Mouse (Mus musculus): ENCODE results near the gene Taf12.
A peak's percentile ranks its signal among the peaks of the same experiment; 100 is the strongest.

The Taf12 gene

DNA sequence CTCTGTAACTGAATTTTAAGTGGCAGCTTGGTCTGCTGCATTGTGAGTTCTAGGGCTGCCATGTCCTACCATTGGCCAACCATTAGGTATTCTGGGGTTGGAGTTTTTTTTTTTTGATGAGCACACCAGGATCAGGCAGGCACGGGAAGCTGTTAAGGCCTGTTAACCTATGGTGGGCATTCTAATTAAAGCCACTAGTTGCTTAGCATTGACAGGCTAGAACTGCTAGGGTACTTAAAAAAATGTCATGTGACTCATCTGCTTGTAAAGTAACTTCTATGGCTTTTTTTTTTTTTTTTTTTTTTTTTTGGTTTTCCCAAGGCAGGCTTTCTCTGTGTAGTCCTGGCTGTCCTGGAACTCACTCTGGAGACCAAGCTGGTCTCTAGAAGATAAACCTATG is 37.0 kb downstream of the Taf12 start:
- no peak for DNase-seq (ENCODE audit: low read depth)

DNA sequence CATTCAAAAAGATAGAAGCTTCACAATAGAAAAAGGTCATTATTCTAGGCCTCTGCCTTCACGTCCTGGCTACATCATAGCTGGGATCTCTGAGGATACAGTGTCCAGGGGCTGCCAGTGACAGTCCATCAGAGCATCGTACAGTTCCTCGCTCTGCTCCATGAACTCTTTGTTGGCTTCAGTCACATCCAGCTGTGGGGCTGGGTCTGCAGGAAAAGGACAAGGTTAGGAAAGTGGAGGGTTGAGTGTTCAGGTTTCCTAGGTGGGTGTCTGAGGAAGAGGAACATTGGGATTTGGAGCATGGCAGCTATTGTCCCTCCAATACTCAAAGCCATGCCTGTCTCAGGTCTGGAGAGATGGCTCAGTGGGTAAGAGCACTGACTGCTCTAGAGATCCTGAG is 37.6 kb downstream of the Taf12 start:
- no peak for DNase-seq (ENCODE audit: low read depth)

DNA sequence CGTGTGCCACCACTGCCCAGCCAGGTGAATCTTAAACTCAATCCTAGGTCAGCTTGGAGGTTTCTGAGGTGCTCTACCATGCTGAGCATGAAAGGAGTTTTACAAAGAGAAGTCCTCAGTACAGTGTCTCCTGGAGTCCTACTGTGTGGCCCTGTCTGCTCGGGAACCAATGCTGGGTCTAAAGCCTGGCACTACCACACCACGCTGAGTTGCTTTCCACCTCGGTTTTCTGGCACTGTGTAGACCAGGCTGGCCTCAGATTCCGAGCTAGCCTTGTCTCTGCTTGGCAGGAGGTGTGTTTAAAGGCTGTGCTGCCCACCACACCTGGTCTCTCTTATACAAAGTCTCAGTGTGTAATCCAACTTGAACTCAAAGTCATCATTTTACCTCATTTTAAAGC is 38.5 kb downstream of the Taf12 start:
- DNase-seq (ENCODE audit: low read depth) = no peak

DNA sequence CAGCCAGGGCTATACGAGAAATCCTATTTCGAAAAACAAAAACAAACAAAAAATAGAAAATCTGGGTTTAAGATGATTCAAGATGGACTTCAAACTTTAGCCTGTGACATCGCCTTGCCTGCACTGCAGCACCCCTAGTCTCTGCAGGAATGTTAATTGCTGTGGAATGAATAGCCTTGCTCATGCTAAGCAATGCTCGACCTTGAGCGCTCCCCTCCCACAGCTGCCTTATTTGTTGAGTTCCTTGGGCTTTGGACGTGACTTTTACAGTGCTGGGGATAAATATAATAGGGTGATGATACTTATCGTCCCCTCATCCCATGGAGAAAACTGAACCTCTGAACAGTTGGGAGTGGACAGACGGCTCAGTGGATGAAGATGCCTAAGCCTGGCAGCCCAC is 41.5 kb downstream of the Taf12 start:
- DNase-seq (ENCODE audit: low read depth) = no peak

DNA sequence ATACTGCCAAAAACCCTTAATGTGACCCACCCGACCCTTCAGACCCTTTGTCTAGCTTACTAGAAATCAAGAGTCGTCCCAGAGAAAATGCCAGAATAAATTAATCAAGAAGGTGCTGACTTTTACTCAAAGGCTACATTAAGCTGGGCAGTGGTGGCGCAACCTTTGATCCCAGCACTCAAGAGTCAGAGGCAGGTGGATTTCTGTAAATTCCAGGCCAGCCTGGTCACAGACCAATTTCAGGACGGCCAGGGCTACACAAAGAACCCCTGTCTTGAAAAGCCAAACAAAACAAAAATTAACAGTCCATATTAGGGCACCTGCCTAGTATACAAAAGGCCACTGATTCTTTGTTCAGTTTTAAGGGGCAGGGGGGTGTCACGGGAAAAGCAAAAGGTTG is 52.3 kb downstream of the Taf12 start:
- no peak for DNase-seq (ENCODE audit: low read depth)

DNA sequence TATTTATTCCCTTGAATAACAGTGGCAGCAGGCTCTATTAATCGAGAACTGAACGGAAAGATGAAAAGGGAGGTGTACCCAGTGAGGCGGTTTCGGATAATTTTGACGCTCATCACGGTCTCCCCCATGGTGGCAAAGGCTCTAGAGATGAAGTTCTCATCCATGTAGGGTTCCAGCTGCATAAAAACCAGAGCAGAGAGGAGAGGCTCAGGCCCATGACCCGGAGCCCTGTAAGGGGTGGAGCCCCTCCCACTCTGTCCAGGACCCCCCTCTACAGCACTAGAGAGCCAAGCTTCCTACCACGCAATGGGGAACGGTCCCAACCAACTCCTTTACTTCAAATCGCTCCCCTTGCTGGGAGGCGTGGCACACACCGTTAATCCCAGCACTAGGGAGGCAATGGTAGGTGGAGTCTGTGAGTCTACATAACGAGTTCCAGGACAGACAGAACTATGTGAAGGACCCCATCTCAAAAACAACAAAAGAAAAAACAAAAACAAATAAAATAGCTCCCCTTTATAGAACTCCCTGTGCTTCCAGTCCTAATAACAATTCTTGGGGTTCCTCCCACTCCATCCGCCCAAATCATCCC is 54.3 kb downstream of the Taf12 start:
- no peak for DNase-seq (ENCODE audit: low read depth)

DNA sequence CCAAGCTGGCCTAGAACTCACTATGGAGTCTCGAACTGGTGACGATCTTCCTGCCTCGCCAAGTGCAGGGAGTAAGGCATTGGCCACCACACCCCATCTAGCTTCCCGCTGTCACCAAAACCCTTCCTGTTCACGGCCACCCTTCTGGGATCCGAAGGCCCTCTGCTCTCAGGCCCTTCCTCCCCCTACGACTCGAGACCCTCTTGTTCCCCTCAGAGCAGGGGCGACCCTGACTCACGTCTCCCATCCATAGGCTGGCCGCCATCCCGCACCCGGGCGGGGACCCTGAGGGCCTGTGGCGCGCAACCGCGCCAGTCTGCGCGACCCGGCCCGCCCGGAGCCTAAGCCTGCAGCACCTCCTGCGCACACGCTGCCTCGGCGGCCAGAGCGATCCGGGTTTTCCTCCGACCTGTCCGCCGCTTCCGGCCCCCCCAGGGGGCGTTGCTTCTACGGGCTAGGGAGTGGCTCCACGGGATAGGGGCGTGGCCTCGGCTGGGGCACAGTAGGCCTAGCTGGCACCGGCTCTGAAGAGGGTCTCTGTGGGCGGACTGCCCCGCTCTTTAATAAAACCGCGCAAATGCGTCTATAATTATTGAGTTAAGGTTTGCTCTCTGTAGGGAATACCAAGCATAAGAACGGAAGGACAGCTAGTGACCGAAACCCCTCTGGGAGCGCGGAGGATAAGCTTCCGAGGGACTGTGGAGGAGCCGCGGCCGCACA is 55.1 kb downstream of the Taf12 start, which contains the start of gene Trnau1ap:
Gene Trnau1ap (minus strand): TSS at position 424 of the 720 bp plus-strand sequence.
- DNase-seq (ENCODE audit: low read depth) = peak; percentile 67

DNA sequence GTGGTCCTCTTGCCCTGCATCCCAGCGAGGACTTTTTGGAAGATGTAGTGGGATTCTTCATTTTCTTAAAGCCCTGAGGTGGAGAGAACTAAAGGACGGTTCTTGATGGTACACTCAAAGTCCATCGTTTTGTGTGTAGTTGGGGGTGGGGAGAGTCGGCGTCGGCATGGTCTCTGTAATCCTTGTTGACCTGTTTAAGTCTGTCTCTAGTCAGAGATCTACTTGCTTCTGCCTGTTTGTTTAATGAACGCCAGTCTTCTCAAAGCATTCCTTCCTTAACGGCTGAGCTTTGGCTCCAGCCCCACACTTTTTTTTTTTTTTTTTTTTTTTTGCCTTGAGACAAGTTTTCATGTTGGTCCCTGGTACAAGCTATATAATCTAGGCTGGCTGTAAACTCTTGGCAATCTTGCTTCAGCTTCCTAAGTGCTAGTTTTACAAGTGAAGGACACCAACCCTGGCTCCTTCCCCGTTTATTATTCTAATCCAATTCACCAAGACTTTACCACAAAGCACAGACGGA is 55.7 kb downstream of the Taf12 start:
- no peak for DNase-seq (ENCODE audit: low read depth)

DNA sequence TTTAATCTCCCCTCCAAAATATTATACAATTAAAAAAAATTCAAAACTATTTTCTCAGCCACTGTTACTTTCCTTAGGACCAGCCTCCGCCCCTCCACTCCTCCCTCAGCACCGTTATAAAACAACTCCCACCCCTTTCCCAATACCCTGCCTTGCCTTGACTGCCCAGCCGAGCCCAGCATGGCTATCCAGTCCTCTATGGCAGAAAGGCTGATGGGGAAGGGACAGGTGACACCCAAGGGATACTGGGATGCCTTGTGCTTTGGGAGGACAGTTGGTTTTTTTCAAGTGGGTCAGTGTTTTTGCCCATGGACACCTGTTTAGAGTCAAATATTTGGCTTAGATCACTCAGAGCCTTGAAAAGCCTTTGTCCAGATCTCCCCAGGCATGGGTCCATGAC is 57.8 kb downstream of the Taf12 start:
- DNase-seq (ENCODE audit: low read depth) = no peak

DNA sequence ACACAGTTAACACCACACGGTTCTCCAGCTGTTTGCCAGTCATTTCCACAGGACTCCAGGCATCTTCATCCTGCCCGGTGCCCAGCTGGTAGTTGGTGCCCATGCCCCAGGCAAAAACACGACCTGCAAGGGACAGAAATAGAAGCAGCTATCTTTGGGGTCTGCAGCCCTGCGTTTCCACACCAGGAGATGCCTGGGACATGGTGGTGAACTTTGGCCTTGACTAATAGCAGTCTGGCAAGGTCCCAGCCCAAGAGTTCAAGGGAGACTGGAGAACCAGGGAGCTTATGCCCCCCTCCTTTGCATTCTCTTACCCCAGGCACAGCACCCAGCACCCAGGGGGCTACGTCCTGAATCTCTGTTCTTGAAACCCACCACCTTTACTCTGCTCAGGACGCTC is 58.7 kb downstream of the Taf12 start:
- no peak for DNase-seq (ENCODE audit: low read depth)

DNA sequence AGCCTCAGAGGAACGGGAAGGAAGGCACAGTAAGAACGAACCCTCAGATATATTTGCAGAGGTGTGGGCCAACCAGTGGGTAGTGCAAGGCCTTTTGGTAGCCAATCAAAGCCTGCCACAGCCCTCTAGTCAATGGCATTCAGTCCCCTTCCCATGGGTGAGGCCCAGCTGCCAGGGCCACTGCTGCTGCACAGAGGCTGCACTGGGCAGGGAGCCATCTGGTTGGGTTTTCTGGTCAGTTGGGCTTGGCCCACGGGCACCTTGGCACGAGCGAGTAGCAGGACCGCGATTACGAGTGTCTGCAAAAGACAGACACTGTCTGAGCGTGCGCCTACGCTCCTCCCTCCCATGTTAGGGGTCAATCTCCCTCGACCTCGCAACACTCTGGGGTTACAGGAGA is 64.8 kb downstream of the Taf12 start:
- no peak for DNase-seq (ENCODE audit: low read depth)

DNA sequence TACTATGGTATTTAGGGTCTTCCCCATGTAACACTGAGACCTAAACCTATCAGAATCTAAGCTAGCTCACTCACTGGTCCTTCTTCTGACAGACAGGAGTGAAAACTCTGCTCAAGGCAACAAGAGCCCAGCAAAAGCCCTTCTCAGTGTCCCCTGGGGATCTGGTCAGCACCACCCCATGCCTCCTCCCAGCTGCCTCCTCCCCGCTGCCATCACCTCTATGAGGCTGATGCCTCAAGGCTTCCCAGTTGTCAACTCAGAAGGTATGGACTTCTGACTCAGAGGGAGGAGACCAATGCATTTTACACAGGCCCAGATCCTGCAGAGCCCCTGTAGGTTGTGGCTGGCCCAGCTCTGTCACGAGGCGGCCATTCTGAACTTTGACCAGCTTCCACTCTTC is 67.3 kb downstream of the Taf12 start:
- DNase-seq (ENCODE audit: low read depth) = no peak

DNA sequence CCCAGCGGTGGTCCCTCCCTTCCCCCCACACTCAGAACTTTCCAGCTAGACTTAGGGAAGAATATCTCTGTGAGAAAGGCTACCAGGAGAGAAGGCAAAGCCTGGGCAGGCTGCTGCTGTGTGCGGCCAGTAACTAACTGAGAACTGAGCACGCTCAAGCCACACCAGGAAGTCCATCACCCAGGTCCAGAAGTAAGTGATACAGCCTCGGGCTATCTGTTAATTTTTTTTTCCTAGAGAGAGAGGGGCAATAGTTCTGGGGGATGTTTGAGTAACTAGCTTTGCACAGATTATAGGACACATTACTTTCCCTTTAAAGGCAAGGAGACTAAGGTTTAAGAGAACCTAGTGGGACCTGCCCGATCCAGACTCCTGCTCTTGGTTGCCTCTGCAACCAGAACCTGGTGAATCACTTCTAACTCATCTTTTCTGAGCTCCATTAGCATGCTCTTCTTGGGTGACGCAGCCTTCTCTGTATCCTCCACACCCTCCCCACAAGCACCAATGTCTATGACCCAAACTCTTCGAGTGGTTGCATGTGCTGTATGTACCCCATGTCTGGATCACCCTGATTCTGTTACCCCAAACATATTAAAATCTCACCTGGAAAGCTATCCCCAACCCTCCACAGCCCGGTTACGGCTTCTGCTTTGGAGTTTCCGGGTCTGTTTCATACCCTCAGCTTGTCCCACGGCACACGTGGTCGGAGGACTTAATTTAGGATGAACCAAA is 70.4 kb downstream of the Taf12 start:
- no peak for DNase-seq (ENCODE audit: low read depth)
